Mouse (Mus musculus): ENCODE data around the gene Osbpl5. TPM values are rescaled to one million over a fixed set of nuclear protein-coding genes. Genes with fewer than 3 reads are reported as not detected.
A peak's percentile ranks its signal among the peaks of the same experiment; 100 is the strongest.

Gene Osbpl5
- polyA plus RNA-seq, 1 experiment from 2014 or later, result 12.9 TPM

DNA sequence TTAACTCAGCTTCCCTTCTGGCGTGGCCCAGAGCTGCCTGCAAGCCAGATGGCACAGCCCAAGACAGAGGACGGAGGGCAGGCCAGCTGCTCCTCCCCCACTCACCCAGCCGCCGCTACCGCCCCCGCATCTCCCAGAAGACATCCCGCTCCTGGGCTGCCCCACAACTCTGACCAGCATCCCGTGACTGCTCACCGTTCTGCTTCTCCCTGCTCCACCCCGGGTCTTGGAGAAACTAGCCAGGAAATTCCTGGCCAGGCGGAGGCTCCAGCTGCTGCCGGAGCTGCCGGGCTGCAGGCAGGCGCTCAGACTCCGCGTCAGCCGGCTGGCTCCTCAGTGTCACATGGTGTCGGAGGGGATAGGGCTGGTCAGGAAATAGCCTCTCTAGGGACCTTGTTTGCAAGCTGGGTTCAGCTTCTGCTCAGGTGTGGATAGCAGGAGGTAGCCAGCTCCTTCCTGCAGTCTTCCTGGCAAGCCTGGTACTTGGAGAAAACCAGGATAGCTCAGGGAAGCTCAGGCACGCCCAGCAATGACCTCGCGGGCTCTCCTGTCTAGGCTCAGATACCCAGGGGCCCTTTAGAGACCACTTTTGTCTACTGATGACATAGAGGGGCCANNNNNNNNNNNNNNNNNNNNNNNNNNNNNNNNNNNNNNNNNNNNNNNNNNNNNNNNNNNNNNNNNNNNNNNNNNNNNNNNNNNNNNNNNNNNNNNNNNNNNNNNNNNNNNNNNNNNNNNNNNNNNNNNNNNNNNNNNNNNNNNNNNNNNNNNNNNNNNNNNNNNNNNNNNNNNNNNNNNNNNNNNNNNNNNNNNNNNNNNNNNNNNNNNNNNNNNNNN is 27.4 kb upstream of the Osbpl5 start, which contains the start of gene Mrgpre:
Gene Mrgpre, minus strand, starts transcription at position 505 of the 834 bp plus-strand sequence.
- peak; percentile 84 for ATAC-seq (replicated peaks; ENCODE audit: low FRiP score)
- DNase-seq (ENCODE audit: low spot score), result peak; percentile 77
- WGBS, result 2% methylated on average over 20 of the region's 21 CpGs

DNA sequence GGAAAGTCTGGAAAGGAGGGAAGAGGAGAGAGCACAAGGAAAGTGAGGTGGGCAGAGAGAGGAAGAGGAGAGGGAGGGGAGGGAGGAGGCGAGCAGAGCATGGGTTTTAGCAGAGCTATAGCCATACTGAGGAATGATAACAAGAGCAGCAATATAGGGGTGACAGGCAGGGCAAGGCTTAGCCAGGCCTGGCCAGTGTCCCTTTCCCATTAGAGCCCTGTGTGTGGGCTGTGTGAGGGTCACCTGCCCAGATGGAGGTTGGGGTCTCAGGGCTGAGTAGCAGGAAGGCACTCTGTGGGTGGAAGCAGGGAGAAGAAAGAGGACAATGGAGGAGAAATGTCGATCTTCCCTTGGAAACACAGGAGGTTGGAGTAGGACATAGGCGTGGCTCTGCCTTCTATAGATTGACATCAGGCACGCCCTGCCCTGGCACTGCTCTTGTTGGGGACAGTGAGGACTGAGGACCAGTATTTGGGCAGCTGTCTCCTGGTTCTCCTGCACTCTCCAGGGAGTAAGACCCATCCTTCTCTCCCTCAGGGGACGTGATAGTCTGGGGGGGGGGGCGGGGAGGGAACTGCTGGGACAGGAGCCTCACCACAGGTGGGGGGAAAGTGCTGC is 26.7 kb upstream of the Osbpl5 start:
- Histone ChIP-seq H3K27ac (ENCODE audit: low read depth, low read length) (peak overlapping the region; percentile 62; the same call in 1 of the 2 replicates), H3K9ac (ENCODE audit: low read length) (peak overlapping the region; percentile 65), H3K4me3 (ENCODE audit: low read depth, low read length) (peak overlapping the region; percentile 37), H3K4me1 (replicated peaks; ENCODE audit: control insufficient read depth, insufficient read depth, low read length) (peaks cover 11% of the 10 kb centered on the region; the same call in 1 of the 2 replicates), H3K4me2 (ENCODE audit: low read depth, low read length, severe bottlenecking) (peak overlapping the region; percentile 79), H3K9me3 (ENCODE audit: control insufficient read depth, low read length) (no peaks in the 10 kb centered on the region), H3K27me3 (ENCODE audit: control insufficient read depth, insufficient read depth, low read length) (no peaks in the 10 kb centered on the region; the same call in 1 of the 2 replicates), H3K36me3 (ENCODE audit: control insufficient read depth, insufficient read depth, low read length) (no peaks in the 10 kb centered on the region)
- 29% methylated on average over 4 of the region's 6 CpGs for WGBS
- no peak for DNase-seq (ENCODE audit: low spot score)
- ATAC-seq (replicated peaks; ENCODE audit: low FRiP score), result peak; percentile 68

More for the DNA sequence above, 27.4 kb upstream of the Osbpl5 start, which contains the start of gene Mrgpre:
- Histone ChIP-seq H3K9me3 (ENCODE audit: control insufficient read depth, low read length) (no peaks in the 10 kb centered on the region), H3K36me3 (ENCODE audit: control insufficient read depth, insufficient read depth, low read length) (no peaks in the 10 kb centered on the region), H3K4me3 (ENCODE audit: low read depth, low read length) (peak within 1 kb of the TSS; percentile 37), H3K4me1 (replicated peaks; ENCODE audit: control insufficient read depth, insufficient read depth, low read length) (peaks cover 11% of the 10 kb centered on the region; the same call in 1 of the 2 replicates), H3K27ac (ENCODE audit: low read depth, low read length) (peak within 1 kb of the TSS; percentile 62; the same call in 1 of the 2 replicates), H3K27me3 (ENCODE audit: control insufficient read depth, insufficient read depth, low read length) (no peaks in the 10 kb centered on the region; the same call in 1 of the 2 replicates), H3K9ac (ENCODE audit: low read length) (peak within 1 kb of the TSS; percentile 65), H3K4me2 (ENCODE audit: low read depth, low read length, severe bottlenecking) (peak within 1 kb of the TSS; percentile 79)

DNA sequence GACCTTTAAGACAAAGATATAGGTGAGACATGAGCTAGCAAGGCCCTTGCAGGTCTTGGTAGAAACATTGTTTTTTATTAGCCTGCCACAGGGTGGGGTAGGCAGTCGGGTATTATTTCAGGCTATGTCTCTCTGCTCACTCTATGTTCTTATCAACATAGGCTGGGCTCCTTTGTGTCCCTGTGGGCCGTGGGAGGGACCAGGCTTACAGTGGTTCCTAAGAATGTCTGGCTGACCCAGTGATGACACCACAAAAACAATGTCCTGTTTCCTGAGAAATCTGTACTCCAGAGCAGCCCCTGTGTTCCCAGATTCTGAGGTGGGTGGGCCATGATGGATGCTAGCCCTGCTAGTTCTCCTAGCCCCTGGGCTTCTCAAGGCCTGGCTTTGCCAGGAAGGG is 20.6 kb upstream of the Osbpl5 start:
- H3K27me3 ChIP-seq (ENCODE audit: control insufficient read depth, insufficient read depth, low read length), result no peaks in the 10 kb centered on the region
- no peaks in the 10 kb centered on the region for H3K36me3 ChIP-seq (ENCODE audit: control insufficient read depth, insufficient read depth, low read length)
- H3K4me2 ChIP-seq (ENCODE audit: low read depth, low read length, severe bottlenecking), result no peak overlapping the region
- WGBS, result 77% methylated on average over 2 of the region's 2 CpGs
- no peaks in the 10 kb centered on the region for H3K4me1 ChIP-seq (replicated peaks; ENCODE audit: control insufficient read depth, insufficient read depth, low read length)
- no peak overlapping the region for H3K9ac ChIP-seq (ENCODE audit: low read length)
- no peak overlapping the region for H3K27ac ChIP-seq (ENCODE audit: low read depth, low read length)
- H3K9me3 ChIP-seq (ENCODE audit: control insufficient read depth, low read length), result no peaks in the 10 kb centered on the region
- H3K4me3 ChIP-seq (ENCODE audit: low read depth, low read length), result no peak overlapping the region
- DNase-seq (ENCODE audit: low spot score), result no peak
- ATAC-seq (replicated peaks; ENCODE audit: low FRiP score), result no peak

DNA sequence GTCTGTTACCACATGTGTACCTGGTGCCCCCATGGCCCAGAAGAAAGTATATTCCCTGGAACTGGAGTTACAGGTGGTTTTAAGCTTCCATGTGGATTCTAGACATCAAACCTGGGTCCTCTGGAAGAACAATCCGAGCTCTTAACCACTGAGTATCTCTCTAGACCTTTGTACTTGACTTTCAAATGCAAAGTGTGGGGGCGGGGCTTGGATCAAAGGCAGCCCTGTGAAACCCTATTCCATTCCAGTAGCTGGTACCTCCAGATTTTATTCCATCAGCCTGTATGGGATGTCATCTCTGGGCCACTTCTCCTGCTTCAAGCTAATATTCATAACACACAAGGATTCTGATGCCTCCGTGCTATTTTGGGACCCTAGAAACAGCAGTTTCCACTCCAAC is 19.4 kb upstream of the Osbpl5 start:
- Histone ChIP-seq H3K36me3 (ENCODE audit: control insufficient read depth, insufficient read depth, low read length) (no peaks in the 10 kb centered on the region), H3K4me2 (ENCODE audit: low read depth, low read length, severe bottlenecking) (no peak overlapping the region), H3K27ac (ENCODE audit: low read depth, low read length) (no peak overlapping the region), H3K27me3 (ENCODE audit: control insufficient read depth, insufficient read depth, low read length) (no peaks in the 10 kb centered on the region), H3K9me3 (ENCODE audit: control insufficient read depth, low read length) (no peaks in the 10 kb centered on the region), H3K9ac (ENCODE audit: low read length) (no peak overlapping the region), H3K4me1 (replicated peaks; ENCODE audit: control insufficient read depth, insufficient read depth, low read length) (no peaks in the 10 kb centered on the region), H3K4me3 (ENCODE audit: low read depth, low read length) (no peak overlapping the region)
- DNase-seq (ENCODE audit: low spot score) (no peak), ATAC-seq (replicated peaks; ENCODE audit: low FRiP score) (no peak)
- 38% methylated on average over 3 of the region's 3 CpGs for WGBS

DNA sequence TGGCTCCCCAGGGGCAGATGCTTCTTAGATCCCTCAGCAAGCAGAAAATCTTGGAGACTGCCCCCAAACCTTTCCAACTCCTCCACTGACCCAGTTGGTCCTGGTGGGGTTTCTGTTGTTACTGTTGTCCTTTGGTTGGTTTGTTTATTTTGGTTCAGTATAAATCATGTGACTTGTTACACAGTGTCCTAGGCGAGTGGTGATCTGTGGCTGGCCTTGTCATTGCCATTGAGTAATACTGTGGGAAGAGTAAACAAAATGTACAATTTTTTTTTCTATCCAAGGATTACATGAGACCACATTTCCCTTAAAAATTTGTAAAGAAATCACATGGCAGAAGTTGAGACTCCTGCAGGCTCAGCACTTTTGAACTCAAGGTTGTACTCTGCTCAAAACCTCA is 12.7 kb upstream of the Osbpl5 start:
- Histone ChIP-seq H3K4me2 (ENCODE audit: low read depth, low read length, severe bottlenecking) (no peak overlapping the region), H3K27ac (ENCODE audit: low read depth, low read length) (no peak overlapping the region), H3K9ac (ENCODE audit: low read length) (no peak overlapping the region), H3K9me3 (ENCODE audit: control insufficient read depth, low read length) (no peaks in the 10 kb centered on the region), H3K27me3 (ENCODE audit: control insufficient read depth, insufficient read depth, low read length) (peaks cover 3% of the 10 kb centered on the region; the same call in 1 of the 2 replicates), H3K4me1 (replicated peaks; ENCODE audit: control insufficient read depth, insufficient read depth, low read length) (no peaks in the 10 kb centered on the region), H3K36me3 (ENCODE audit: control insufficient read depth, insufficient read depth, low read length) (no peaks in the 10 kb centered on the region), H3K4me3 (ENCODE audit: low read depth, low read length) (no peak overlapping the region)
- WGBS, result 70% methylated on average over 1 of the region's 1 CpGs
- no peak for ATAC-seq (replicated peaks; ENCODE audit: low FRiP score)
- no peak for DNase-seq (ENCODE audit: low spot score)

DNA sequence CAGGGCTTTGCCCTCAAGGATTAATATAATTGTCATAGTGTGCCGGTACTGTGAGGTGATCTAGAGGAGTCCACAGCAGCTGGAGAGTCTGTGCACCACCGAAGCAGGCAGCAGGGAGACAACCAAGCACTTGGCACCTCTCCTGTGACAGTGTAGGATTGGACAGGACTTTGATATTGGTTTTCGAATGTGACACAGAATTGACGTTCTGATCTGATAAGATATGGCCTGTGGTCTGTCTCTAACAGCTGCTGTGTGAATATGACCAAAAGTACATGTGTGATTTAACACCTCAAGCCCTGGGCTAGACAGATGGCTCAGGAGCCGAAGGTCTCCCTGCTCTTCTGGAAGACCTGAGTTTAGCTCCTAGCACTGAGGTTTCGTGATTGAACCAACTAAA is 11.5 kb upstream of the Osbpl5 start:
- Histone ChIP-seq H3K4me2 (ENCODE audit: low read depth, low read length, severe bottlenecking) (no peak overlapping the region), H3K9me3 (ENCODE audit: control insufficient read depth, low read length) (no peaks in the 10 kb centered on the region), H3K4me3 (ENCODE audit: low read depth, low read length) (no peak overlapping the region), H3K27ac (ENCODE audit: low read depth, low read length) (no peak overlapping the region), H3K27me3 (ENCODE audit: control insufficient read depth, insufficient read depth, low read length) (peaks cover 3% of the 10 kb centered on the region; the same call in 1 of the 2 replicates), H3K9ac (ENCODE audit: low read length) (no peak overlapping the region), H3K4me1 (replicated peaks; ENCODE audit: control insufficient read depth, insufficient read depth, low read length) (no peaks in the 10 kb centered on the region), H3K36me3 (ENCODE audit: control insufficient read depth, insufficient read depth, low read length) (no peaks in the 10 kb centered on the region)
- DNase-seq (ENCODE audit: low spot score), result no peak
- ATAC-seq (replicated peaks; ENCODE audit: low FRiP score), result no peak
- 86% methylated on average over 6 of the region's 6 CpGs for WGBS

DNA sequence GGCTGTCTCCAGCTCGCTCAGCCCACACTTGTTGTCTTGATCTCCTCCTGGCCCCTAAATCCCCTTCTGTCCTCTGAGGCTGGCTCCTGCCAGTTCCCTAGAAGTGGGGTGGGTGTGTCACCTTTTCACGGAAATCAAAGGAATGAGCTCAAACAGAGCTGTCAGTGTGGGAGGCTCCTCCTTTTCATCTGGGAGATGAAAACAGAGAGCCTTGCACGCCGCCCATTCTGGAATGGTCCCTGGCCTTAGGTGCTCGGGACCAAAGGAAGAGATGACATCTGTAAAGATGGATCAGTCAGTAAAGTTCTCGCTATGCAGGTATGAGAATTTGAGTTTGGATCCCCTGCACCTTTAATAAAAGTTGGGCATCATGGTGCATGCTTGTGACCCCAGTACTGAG is 10.1 kb upstream of the Osbpl5 start, which contains the start of gene Mrgprg:
Gene Mrgprg, minus strand, starts transcription at position 101 of the 400 bp plus-strand sequence.
- DNase-seq (ENCODE audit: low spot score), result no peak

DNA sequence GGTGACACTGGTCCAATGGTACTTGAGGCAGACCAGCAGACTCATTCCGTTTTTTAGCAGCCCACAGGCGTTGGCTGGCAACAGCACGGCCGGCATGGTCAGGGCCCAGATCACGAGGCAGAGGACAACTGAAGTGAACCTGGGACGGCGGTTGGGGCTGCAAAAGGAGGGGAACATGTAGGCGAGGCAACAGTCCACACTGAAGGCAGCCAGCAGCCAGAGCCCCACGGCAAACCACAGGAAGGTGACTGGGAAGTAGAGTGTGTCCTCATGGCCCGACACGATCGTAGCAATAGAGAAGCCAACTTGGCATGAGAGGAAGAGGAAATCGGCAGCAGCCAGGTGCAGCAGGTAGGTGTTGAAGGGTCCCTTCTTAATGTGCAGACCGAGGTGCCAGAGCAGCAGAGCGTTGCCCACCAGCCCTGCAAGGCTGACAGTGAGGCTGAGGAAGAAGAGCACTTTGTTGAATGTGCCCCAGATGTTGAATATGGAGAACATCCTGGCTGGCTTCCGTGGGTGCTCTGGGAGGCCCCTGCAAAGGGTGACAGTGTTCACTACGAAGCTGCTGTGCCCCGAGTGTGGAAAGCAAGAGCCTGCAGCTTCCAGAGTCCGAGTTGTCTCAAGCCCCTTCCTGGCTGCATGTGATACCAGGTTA is 8.2 kb upstream of the Osbpl5 start:
- H3K4me2 ChIP-seq (ENCODE audit: low read depth, low read length, severe bottlenecking), result no peak overlapping the region
- H3K27ac ChIP-seq (ENCODE audit: low read depth, low read length), result no peak overlapping the region
- no peaks in the 10 kb centered on the region for H3K4me1 ChIP-seq (replicated peaks; ENCODE audit: control insufficient read depth, insufficient read depth, low read length)
- peaks cover 3% of the 10 kb centered on the region; the same call in 1 of the 2 replicates for H3K27me3 ChIP-seq (ENCODE audit: control insufficient read depth, insufficient read depth, low read length)
- WGBS, result 82% methylated on average over 19 of the region's 19 CpGs
- DNase-seq (ENCODE audit: low spot score), result no peak
- no peaks in the 10 kb centered on the region for H3K9me3 ChIP-seq (ENCODE audit: control insufficient read depth, low read length)
- H3K36me3 ChIP-seq (ENCODE audit: control insufficient read depth, insufficient read depth, low read length), result no peaks in the 10 kb centered on the region
- no peak overlapping the region for H3K4me3 ChIP-seq (ENCODE audit: low read depth, low read length)
- no peak overlapping the region for H3K9ac ChIP-seq (ENCODE audit: low read length)
- ATAC-seq (replicated peaks; ENCODE audit: low FRiP score), result no peak

More for the DNA sequence above, 10.1 kb upstream of the Osbpl5 start, which contains the start of gene Mrgprg:
- H3K9me3 ChIP-seq (ENCODE audit: control insufficient read depth, low read length), result no peaks in the 10 kb centered on the region
- no peak within 1 kb of the TSS for H3K4me2 ChIP-seq (ENCODE audit: low read depth, low read length, severe bottlenecking)
- H3K27ac ChIP-seq (ENCODE audit: low read depth, low read length), result no peak within 1 kb of the TSS
- no peak for ATAC-seq (replicated peaks; ENCODE audit: low FRiP score)
- H3K36me3 ChIP-seq (ENCODE audit: control insufficient read depth, insufficient read depth, low read length), result no peaks in the 10 kb centered on the region
- no peak within 1 kb of the TSS for H3K9ac ChIP-seq (ENCODE audit: low read length)
- peaks cover 3% of the 10 kb centered on the region; the same call in 1 of the 2 replicates for H3K27me3 ChIP-seq (ENCODE audit: control insufficient read depth, insufficient read depth, low read length)
- no peak within 1 kb of the TSS for H3K4me3 ChIP-seq (ENCODE audit: low read depth, low read length)
- no peaks in the 10 kb centered on the region for H3K4me1 ChIP-seq (replicated peaks; ENCODE audit: control insufficient read depth, insufficient read depth, low read length)
- 58% methylated on average over 6 of the region's 6 CpGs for WGBS
